Mouse (Mus musculus): ENCODE results near the gene Gadl1. TPM values are rescaled to one million over a fixed set of nuclear protein-coding genes. Genes with fewer than 3 reads are reported as not detected.

Gene Gadl1
- polyA plus RNA-seq, 1 experiment from 2014 or later: 1.7 TPM

GRCm38 (mm10) chr9:115939420-115939819 lies 30.2 kb downstream of the Gadl1 start:
- Histone ChIP-seq H3K27me3 (replicated peaks) (no peaks in the 10 kb centered on the region), H3K27ac (no peak overlapping the region), H3K9me3 (no peaks in the 10 kb centered on the region), H3K4me3 (replicated peaks) (no peak overlapping the region), H3K4me2 (no peak overlapping the region), H3K36me3 (no peaks in the 10 kb centered on the region), H3K9ac (no peak overlapping the region), H3K4me1 (no peaks in the 10 kb centered on the region)
- 84% methylated on average over 3 of the region's 3 CpGs for WGBS
- ATAC-seq (ENCODE audit: insufficient read depth, low FRiP score, low read depth): no peak

DNA sequence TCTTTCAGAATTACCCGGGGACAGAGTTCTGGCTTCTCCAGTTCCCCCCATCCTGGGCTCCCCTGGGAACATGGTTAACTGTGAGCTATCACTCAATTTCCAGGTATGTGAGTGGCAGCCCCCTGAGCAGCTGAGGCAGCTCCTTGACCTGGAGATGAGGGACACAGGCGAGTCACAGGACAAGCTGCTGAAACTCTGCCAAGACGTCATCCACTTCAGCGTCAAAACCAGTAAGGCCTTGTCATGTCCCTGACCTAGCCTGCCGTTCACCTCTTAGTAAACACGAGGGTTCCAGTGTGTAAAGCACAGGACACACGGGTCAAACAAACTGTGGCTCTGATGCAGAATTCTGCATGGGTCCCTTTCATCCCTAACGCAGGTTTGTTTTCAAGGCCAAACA lies 31.9 kb downstream of the Gadl1 start:
- Histone ChIP-seq H3K36me3 (no peaks in the 10 kb centered on the region), H3K4me2 (no peak overlapping the region), H3K4me3 (replicated peaks) (no peak overlapping the region), H3K4me1 (no peaks in the 10 kb centered on the region), H3K9me3 (no peaks in the 10 kb centered on the region), H3K27ac (no peak overlapping the region), H3K27me3 (replicated peaks) (no peaks in the 10 kb centered on the region), H3K9ac (no peak overlapping the region)
- no peak for ATAC-seq (ENCODE audit: insufficient read depth, low FRiP score, low read depth)
- 47% methylated on average over 8 of the region's 8 CpGs for WGBS

DNA sequence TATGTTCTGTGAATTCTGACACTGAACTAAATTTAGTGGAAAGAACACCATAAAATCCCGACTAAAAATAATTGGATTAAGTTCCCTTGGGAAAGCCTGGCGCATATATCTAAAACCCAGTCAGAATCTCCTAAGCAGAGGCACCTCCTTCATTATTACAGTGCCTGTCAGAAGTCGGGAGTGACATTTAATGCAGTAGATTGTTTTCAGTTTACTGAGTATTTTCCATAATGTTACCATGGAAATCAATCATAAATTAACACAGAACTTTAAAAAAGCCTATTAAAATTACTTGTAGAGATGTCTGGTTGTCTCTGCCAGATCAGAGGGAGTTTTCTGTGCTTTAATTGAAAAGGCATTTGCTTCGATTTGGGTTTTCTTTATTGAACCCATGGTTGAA lies 33.2 kb downstream of the Gadl1 start:
- no peaks in the 10 kb centered on the region for H3K4me1 ChIP-seq
- H3K9me3 ChIP-seq: no peaks in the 10 kb centered on the region
- no peaks in the 10 kb centered on the region for H3K27me3 ChIP-seq (replicated peaks)
- no peak overlapping the region for H3K4me2 ChIP-seq
- no peak overlapping the region for H3K27ac ChIP-seq
- no peak overlapping the region for H3K9ac ChIP-seq
- no peak for ATAC-seq (ENCODE audit: insufficient read depth, low FRiP score, low read depth)
- no peaks in the 10 kb centered on the region for H3K36me3 ChIP-seq
- H3K4me3 ChIP-seq (replicated peaks): no peak overlapping the region
- WGBS: 74% methylated on average over 4 of the region's 4 CpGs

GRCm38 (mm10) chr9:115942989-115943388 lies 33.7 kb downstream of the Gadl1 start:
- Histone ChIP-seq H3K27me3 (replicated peaks) (no peaks in the 10 kb centered on the region), H3K27ac (no peak overlapping the region), H3K4me2 (no peak overlapping the region), H3K9me3 (no peaks in the 10 kb centered on the region), H3K4me3 (replicated peaks) (no peak overlapping the region), H3K9ac (no peak overlapping the region), H3K4me1 (no peaks in the 10 kb centered on the region), H3K36me3 (no peaks in the 10 kb centered on the region)
- WGBS: 37% methylated on average over 7 of the region's 7 CpGs
- ATAC-seq (ENCODE audit: insufficient read depth, low FRiP score, low read depth): no peak; the same call in 1 of the 2 replicates

- ATAC-seq (ENCODE audit: insufficient read depth, low FRiP score, low read depth): no peak
- 84% methylated on average over 10 of the region's 10 CpGs for WGBS
- no peaks in the 10 kb centered on the region for H3K27me3 ChIP-seq (replicated peaks)
Measured at GRCm38 (mm10) chr9:115943577-115944320, 34.5 kb downstream of the Gadl1 start.

GRCm38 (mm10) chr9:115965056-115965455 lies 55.8 kb downstream of the Gadl1 start:
- Histone ChIP-seq H3K9me3 (no peaks in the 10 kb centered on the region), H3K9ac (no peak overlapping the region), H3K4me1 (no peaks in the 10 kb centered on the region), H3K4me3 (replicated peaks) (no peak overlapping the region), H3K27ac (no peak overlapping the region), H3K36me3 (no peaks in the 10 kb centered on the region), H3K27me3 (replicated peaks) (no peaks in the 10 kb centered on the region), H3K4me2 (no peak overlapping the region)
- 85% methylated on average over 7 of the region's 7 CpGs for WGBS
- no peak for ATAC-seq (ENCODE audit: insufficient read depth, low FRiP score, low read depth)

More at GRCm38 (mm10) chr9:115943577-115944320, 34.5 kb downstream of the Gadl1 start:
- no peak overlapping the region for H3K9ac ChIP-seq
- H3K9me3 ChIP-seq: no peaks in the 10 kb centered on the region
- H3K27ac ChIP-seq: no peak overlapping the region
- H3K4me3 ChIP-seq (replicated peaks): no peak overlapping the region
- H3K4me2 ChIP-seq: no peak overlapping the region
- no peaks in the 10 kb centered on the region for H3K4me1 ChIP-seq
- no peaks in the 10 kb centered on the region for H3K36me3 ChIP-seq

- Histone ChIP-seq H3K4me3 (replicated peaks) (no peak overlapping the region), H3K9me3 (no peaks in the 10 kb centered on the region), H3K27ac (no peak overlapping the region), H3K4me2 (no peak overlapping the region), H3K27me3 (replicated peaks) (no peaks in the 10 kb centered on the region), H3K36me3 (no peaks in the 10 kb centered on the region), H3K4me1 (no peaks in the 10 kb centered on the region), H3K9ac (no peak overlapping the region)
- 87% methylated on average over 4 of the region's 4 CpGs for WGBS
- ATAC-seq (ENCODE audit: insufficient read depth, low FRiP score, low read depth): no peak
Measured at GRCm38 (mm10) chr9:115966116-115966515, 56.9 kb downstream of the Gadl1 start.

- H3K4me2 ChIP-seq: no peak overlapping the region
- no peak for ATAC-seq (ENCODE audit: insufficient read depth, low FRiP score, low read depth)
- no peaks in the 10 kb centered on the region for H3K9me3 ChIP-seq
- H3K9ac ChIP-seq: no peak overlapping the region
- no peak overlapping the region for H3K27ac ChIP-seq
- no peak overlapping the region for H3K4me3 ChIP-seq (replicated peaks)
- H3K27me3 ChIP-seq (replicated peaks): no peaks in the 10 kb centered on the region
- no peaks in the 10 kb centered on the region for H3K36me3 ChIP-seq
- no peaks in the 10 kb centered on the region for H3K4me1 ChIP-seq
- WGBS: 83% methylated on average over 5 of the region's 5 CpGs
Measured at GRCm38 (mm10) chr9:115966746-115967145, 57.5 kb downstream of the Gadl1 start.

- no peaks in the 10 kb centered on the region for H3K4me1 ChIP-seq
- no peak overlapping the region for H3K4me2 ChIP-seq
- 85% methylated on average over 5 of the region's 5 CpGs for WGBS
- H3K36me3 ChIP-seq: no peaks in the 10 kb centered on the region
- H3K4me3 ChIP-seq (replicated peaks): no peak overlapping the region
- no peaks in the 10 kb centered on the region for H3K27me3 ChIP-seq (replicated peaks)
- H3K9ac ChIP-seq: no peak overlapping the region
- no peaks in the 10 kb centered on the region for H3K9me3 ChIP-seq
- no peak for ATAC-seq (ENCODE audit: insufficient read depth, low FRiP score, low read depth)
- no peak overlapping the region for H3K27ac ChIP-seq
Measured at GRCm38 (mm10) chr9:115967638-115968037, 58.4 kb downstream of the Gadl1 start.

DNA sequence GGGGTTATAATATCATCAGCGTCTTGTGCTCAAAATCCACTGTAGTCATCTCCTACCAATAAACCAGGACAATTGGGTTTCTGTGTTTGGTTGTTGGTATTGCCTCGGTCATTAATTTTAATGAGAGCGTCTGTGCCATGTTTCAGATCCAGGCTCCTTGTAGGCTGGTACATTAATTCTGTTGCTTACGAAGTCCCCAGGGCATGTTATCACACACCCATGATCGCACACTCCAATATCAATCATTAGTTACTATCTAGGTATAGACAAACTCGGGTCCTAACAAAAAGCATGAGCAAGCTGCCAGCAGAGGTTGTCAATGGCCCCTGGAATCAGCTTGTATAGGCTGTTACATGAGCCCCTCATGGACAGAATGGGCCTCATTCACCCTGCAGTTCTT lies 67.6 kb downstream of the Gadl1 start:
- Histone ChIP-seq H3K9ac (no peak overlapping the region), H3K4me3 (replicated peaks) (no peak overlapping the region), H3K9me3 (no peaks in the 10 kb centered on the region), H3K27ac (no peak overlapping the region), H3K4me2 (no peak overlapping the region), H3K27me3 (replicated peaks) (no peaks in the 10 kb centered on the region), H3K4me1 (no peaks in the 10 kb centered on the region), H3K36me3 (no peaks in the 10 kb centered on the region)
- 81% methylated on average over 6 of the region's 6 CpGs for WGBS
- no peak for ATAC-seq (ENCODE audit: insufficient read depth, low FRiP score, low read depth)

DNA sequence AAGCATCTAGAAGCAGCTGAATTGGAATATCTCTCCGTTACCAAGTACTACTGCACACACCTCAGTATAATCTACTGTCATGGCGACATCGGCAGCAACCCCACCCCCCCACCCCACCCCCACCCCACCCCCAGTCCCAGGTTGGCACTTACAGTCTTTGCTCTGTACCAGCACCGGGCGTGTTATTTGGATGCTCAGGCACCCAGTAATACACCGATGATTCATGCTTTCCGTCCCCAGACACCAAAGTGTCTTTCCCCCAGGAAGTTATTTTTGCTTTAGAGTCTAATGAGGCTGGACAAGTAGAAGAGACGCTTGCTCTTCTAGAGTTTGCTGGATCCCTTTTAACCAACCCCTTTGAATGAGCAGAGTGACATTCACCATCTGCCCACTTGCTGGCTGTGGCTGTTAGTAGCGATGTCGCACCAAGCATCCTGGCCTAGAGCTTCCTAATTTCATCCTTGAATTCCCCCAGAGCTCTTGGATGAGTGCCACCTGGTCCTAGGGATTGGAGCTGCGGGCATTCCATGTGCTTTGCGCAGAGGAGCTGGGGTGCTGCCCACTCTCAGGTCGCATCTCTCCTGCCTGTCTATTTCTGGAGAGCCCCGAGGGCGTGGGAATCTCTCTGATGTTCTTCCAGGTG lies 68.5 kb downstream of the Gadl1 start:
- no peak for ATAC-seq (ENCODE audit: insufficient read depth, low FRiP score, low read depth)
- Histone ChIP-seq H3K27me3 (replicated peaks) (no peaks in the 10 kb centered on the region), H3K9ac (no peak overlapping the region), H3K4me2 (no peak overlapping the region), H3K9me3 (no peaks in the 10 kb centered on the region), H3K36me3 (no peaks in the 10 kb centered on the region), H3K4me1 (no peaks in the 10 kb centered on the region), H3K27ac (no peak overlapping the region), H3K4me3 (replicated peaks) (no peak overlapping the region)
- 80% methylated on average over 15 of the region's 15 CpGs for WGBS

DNA sequence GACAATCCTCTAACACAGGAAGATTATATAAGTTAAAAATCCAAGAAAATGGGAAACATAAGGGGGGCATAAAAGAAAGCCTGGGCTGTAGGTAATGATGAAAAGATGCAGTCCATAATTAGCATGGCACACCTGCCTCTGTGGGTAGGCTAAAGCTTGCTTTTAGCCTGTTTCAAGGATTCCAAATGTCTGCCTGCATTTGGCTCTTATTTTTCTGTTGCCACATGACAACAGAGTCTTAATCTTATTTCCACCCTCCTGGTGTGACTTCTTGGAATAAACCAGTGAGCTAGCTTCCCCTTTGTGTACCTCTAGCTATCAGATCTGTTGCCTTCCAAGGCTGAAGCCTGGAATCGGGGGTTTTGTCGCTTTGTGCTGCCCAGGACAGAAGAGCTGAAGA lies 69.2 kb downstream of the Gadl1 start:
- no peaks in the 10 kb centered on the region for H3K9me3 ChIP-seq
- WGBS: 64% methylated on average over 2 of the region's 2 CpGs
- no peak overlapping the region for H3K9ac ChIP-seq
- no peaks in the 10 kb centered on the region for H3K4me1 ChIP-seq
- H3K27ac ChIP-seq: no peak overlapping the region
- no peak overlapping the region for H3K4me3 ChIP-seq (replicated peaks)
- ATAC-seq (ENCODE audit: insufficient read depth, low FRiP score, low read depth): no peak
- H3K27me3 ChIP-seq (replicated peaks): no peaks in the 10 kb centered on the region
- no peaks in the 10 kb centered on the region for H3K36me3 ChIP-seq
- no peak overlapping the region for H3K4me2 ChIP-seq

Measured in stomach, embryonic 15.5 days (tissue).